ENCODE assay signal across 14 mouse cellular contexts in genomic region chr9:60769711-60770111, GRCm38 (mm10). TPM values are rescaled to one million over a fixed set of nuclear protein-coding genes. Genes with fewer than 3 reads are reported as not detected.
A peak's percentile ranks its signal among the peaks of the same experiment; 100 is the strongest.
DNase-seq lines count a peak whose midpoint lies in the region; ATAC-seq lines count a peak whose summit lies in the region.
"Had no signal": no experiment of that assay in that cellular context is flagged by ENCODE, and none has a peak within 500 bp of the region (broad histone marks: within the 10 kb centered on the region; RNA-seq: fewer than 3 reads in every experiment).

No protein-coding gene starts in this region.

- no peak overlapping the region for H3K4me3 ChIP-seq in forebrain, embryonic 11.5 days (ENCODE audit: low read depth, low read length)
- no peak overlapping the region for H3K4me3 ChIP-seq in forebrain, embryonic 15.5 days
- H3K4me3 ChIP-seq in heart, embryonic 15.5 days = no peak overlapping the region
- no peak overlapping the region for H3K4me3 ChIP-seq in midbrain, embryonic 11.5 days (ENCODE audit: low read depth, low read length)
- H3K4me3 ChIP-seq in hindbrain, embryonic 13.5 days = no peak overlapping the region
- H3K4me3 ChIP-seq: erythroblast, embryonic 14.5 days; liver, embryonic 15.5 days had no signal

- no peak overlapping the region for H3K9ac ChIP-seq in forebrain, embryonic 11.5 days (ENCODE audit: low read length)
- no peak overlapping the region for H3K9ac ChIP-seq in forebrain, embryonic 15.5 days (replicated peaks)
- H3K9ac ChIP-seq in heart, embryonic 15.5 days = no peak overlapping the region
- H3K9ac ChIP-seq in midbrain, embryonic 11.5 days (ENCODE audit: low read length) = no peak overlapping the region
- H3K9ac ChIP-seq in hindbrain, embryonic 13.5 days = no peak overlapping the region
- H3K9ac ChIP-seq: liver, embryonic 15.5 days had no signal

- ATAC-seq in forebrain, embryonic 11.5 days (replicated peaks; ENCODE audit: low FRiP score) = no peak
- no peak for ATAC-seq in forebrain, embryonic 15.5 days (replicated peaks)
- ATAC-seq in heart, embryonic 15.5 days (replicated peaks; ENCODE audit: insufficient number of reproducible peaks, insufficient read depth, low FRiP score, low read depth) = 0 out of 2 replicates have a peak, but pooled peaks have one; percentile 18
- no peak for ATAC-seq in midbrain, embryonic 11.5 days (ENCODE audit: low FRiP score)
- ATAC-seq in hindbrain, embryonic 13.5 days (ENCODE audit: low FRiP score) = no peak

- no peak overlapping the region for H3K27ac ChIP-seq in forebrain, embryonic 11.5 days (ENCODE audit: low read depth, low read length)
- no peak overlapping the region for H3K27ac ChIP-seq in forebrain, embryonic 15.5 days (replicated peaks)
- H3K27ac ChIP-seq in heart, embryonic 15.5 days = peak overlapping the region; percentile 51; the same call in 1 of the 2 replicates
- H3K27ac ChIP-seq in midbrain, embryonic 11.5 days (ENCODE audit: low read depth, low read length) = no peak overlapping the region
- H3K27ac ChIP-seq in hindbrain, embryonic 13.5 days = no peak overlapping the region; the same call in 1 of the 2 replicates
- H3K27ac ChIP-seq: kidney, postnatal 0 days; liver, embryonic 15.5 days had no signal

- H3K9me3 ChIP-seq in forebrain, embryonic 11.5 days (ENCODE audit: control insufficient read depth, low read length) = no peaks in the 10 kb centered on the region
- H3K9me3 ChIP-seq in forebrain, embryonic 15.5 days = no peaks in the 10 kb centered on the region
- no peaks in the 10 kb centered on the region for H3K9me3 ChIP-seq in heart, embryonic 15.5 days (replicated peaks)
- H3K9me3 ChIP-seq in midbrain, embryonic 11.5 days (ENCODE audit: control insufficient read depth, low read length) = no peaks in the 10 kb centered on the region
- no peaks in the 10 kb centered on the region for H3K9me3 ChIP-seq in hindbrain, embryonic 13.5 days
- H3K9me3 ChIP-seq: liver, embryonic 15.5 days had no signal

- 76% methylated on average over 6 of the region's 6 CpGs for WGBS in forebrain, embryonic 11.5 days
- WGBS in forebrain, embryonic 15.5 days = 81% methylated on average over 6 of the region's 6 CpGs
- WGBS in heart, embryonic 15.5 days = 60% methylated on average over 6 of the region's 6 CpGs
- WGBS in midbrain, embryonic 11.5 days = 80% methylated on average over 6 of the region's 6 CpGs
- 82% methylated on average over 6 of the region's 6 CpGs for WGBS in hindbrain, embryonic 13.5 days

- H3K36me3 ChIP-seq in forebrain, embryonic 11.5 days (ENCODE audit: control insufficient read depth, insufficient read depth, low read length) = no peaks in the 10 kb centered on the region
- no peaks in the 10 kb centered on the region for H3K36me3 ChIP-seq in forebrain, embryonic 15.5 days
- H3K36me3 ChIP-seq in heart, embryonic 15.5 days = no peaks in the 10 kb centered on the region
- no peaks in the 10 kb centered on the region for H3K36me3 ChIP-seq in midbrain, embryonic 11.5 days (ENCODE audit: control insufficient read depth, insufficient read depth, low read length)
- no peaks in the 10 kb centered on the region for H3K36me3 ChIP-seq in hindbrain, embryonic 13.5 days
- H3K36me3 ChIP-seq: liver, embryonic 15.5 days had no signal

- peak; percentile 32 for DNase-seq in forebrain, embryonic 11.5 days (ENCODE audit: low spot score)
- DNase-seq in kidney, postnatal 10 days = peak; percentile 29
- DNase-seq in kidney, adult 18-20 months = no peak
- peak; percentile 80 for DNase-seq in thymus, postnatal 0 days (ENCODE audit: low spot score)
- no peak for DNase-seq in midbrain, embryonic 11.5 days (ENCODE audit: low spot score, missing footprints)
- DNase-seq: adrenal gland, adult 2 months; cerebellum, adult 8-10 months; layer of hippocampus, postnatal 36 days had no signal

- no peaks in the 10 kb centered on the region for H3K4me1 ChIP-seq in forebrain, embryonic 11.5 days (replicated peaks; ENCODE audit: control insufficient read depth, insufficient read depth, low read length)
- H3K4me1 ChIP-seq in forebrain, embryonic 15.5 days = no peaks in the 10 kb centered on the region
- H3K4me1 ChIP-seq in heart, embryonic 15.5 days (replicated peaks) = peaks cover 18% of the 10 kb centered on the region
- H3K4me1 ChIP-seq in midbrain, embryonic 11.5 days (ENCODE audit: control insufficient read depth, insufficient read depth, low read length) = no peaks in the 10 kb centered on the region
- 0 out of 2 replicates have a peak, but pooled peaks cover 7% of the 10 kb centered on the region for H3K4me1 ChIP-seq in hindbrain, embryonic 13.5 days (replicated peaks)
- H3K4me1 ChIP-seq: liver, embryonic 15.5 days had no signal

- H3K27me3 ChIP-seq in forebrain, embryonic 11.5 days (ENCODE audit: control insufficient read depth, insufficient read depth, low read length) = no peaks in the 10 kb centered on the region
- no peaks in the 10 kb centered on the region for H3K27me3 ChIP-seq in forebrain, embryonic 15.5 days
- H3K27me3 ChIP-seq in heart, embryonic 15.5 days = no peaks in the 10 kb centered on the region
- no peaks in the 10 kb centered on the region for H3K27me3 ChIP-seq in midbrain, embryonic 11.5 days (ENCODE audit: control insufficient read depth, insufficient read depth, low read length)
- no peaks in the 10 kb centered on the region for H3K27me3 ChIP-seq in hindbrain, embryonic 13.5 days
- H3K27me3 ChIP-seq: liver, embryonic 15.5 days had no signal

- no peak overlapping the region for H3K4me2 ChIP-seq in forebrain, embryonic 11.5 days (ENCODE audit: low read depth, low read length, severe bottlenecking)
- H3K4me2 ChIP-seq in forebrain, embryonic 15.5 days (replicated peaks) = no peak overlapping the region
- H3K4me2 ChIP-seq in heart, embryonic 15.5 days = no peak overlapping the region
- no peak overlapping the region for H3K4me2 ChIP-seq in midbrain, embryonic 11.5 days
- H3K4me2 ChIP-seq in hindbrain, embryonic 13.5 days = no peak overlapping the region
- H3K4me2 ChIP-seq: liver, embryonic 15.5 days had no signal

RNA-seq across cellular contexts. Expression of gene Uaca, which starts 24.6 kb away (rescaled TPM):
- polyA plus RNA-seq in forebrain, embryonic 11.5 days (2014; fragmentation: Nextera tagmentation; extraction: Ambion mirVana) = 25.2 and 25.6 TPM in 2 replicates
- polyA plus RNA-seq in forebrain, embryonic 15.5 days (2015; fragmentation: Nextera tagmentation; extraction: Ambion mirVana) = 15.2 and 16.1 TPM in 2 replicates
- polyA plus RNA-seq in heart, embryonic 15.5 days (2015; fragmentation: Nextera tagmentation; extraction: Ambion mirVana) = 26.0 and 28.8 TPM in 2 replicates
- 11.7 and 12.4 TPM in 2 replicates for polyA plus RNA-seq in thymus, postnatal 0 days (2015; fragmentation: Nextera tagmentation; extraction: Ambion mirVana)
- polyA plus RNA-seq in midbrain, embryonic 11.5 days (2014; fragmentation: Nextera tagmentation; extraction: Ambion mirVana) = 26.7 and 27.9 TPM in 2 replicates
- 22.5 and 23.9 TPM in 2 replicates for polyA plus RNA-seq in hindbrain, embryonic 13.5 days (2015; fragmentation: Nextera tagmentation; extraction: Ambion mirVana)
- polyA plus RNA-seq: erythroblast, embryonic 14.5 days had no signal

RNA-seq across cellular contexts. Expression of gene Larp6, which starts 56.9 kb away (rescaled TPM):
- polyA plus RNA-seq in forebrain, embryonic 11.5 days (2014; fragmentation: Nextera tagmentation; extraction: Ambion mirVana) = 1.4 and 2.5 TPM in 2 replicates
- polyA plus RNA-seq in forebrain, embryonic 15.5 days (2015; fragmentation: Nextera tagmentation; extraction: Ambion mirVana) = 7.4 and 8.7 TPM in 2 replicates
- 0.79 and 1.3 TPM in 2 replicates for polyA plus RNA-seq in heart, embryonic 15.5 days (2015; fragmentation: Nextera tagmentation; extraction: Ambion mirVana)
- polyA plus RNA-seq in thymus, postnatal 0 days (2015; fragmentation: Nextera tagmentation; extraction: Ambion mirVana) = 1.4 and 1.9 TPM in 2 replicates
- polyA plus RNA-seq in midbrain, embryonic 11.5 days (2014; fragmentation: Nextera tagmentation; extraction: Ambion mirVana) = 2.5 and 2.9 TPM in 2 replicates
- polyA plus RNA-seq in hindbrain, embryonic 13.5 days (2015; fragmentation: Nextera tagmentation; extraction: Ambion mirVana) = 10.3 and 11.2 TPM in 2 replicates
- polyA plus RNA-seq: erythroblast, embryonic 14.5 days had no signal

Comparison
In these comparisons a context has a peak if more than half of its experiments do, and no peak if none do; other contexts are left out.
1. DNase-seq: peak in forebrain, embryonic 11.5 days (single experiment), kidney, postnatal 10 days (single experiment) and thymus, postnatal 0 days (single experiment); none in kidney, adult 18-20 months (single experiment) and midbrain, embryonic 11.5 days (single experiment).